Mouse (Mus musculus) lung, adult 2 months (tissue): Measurements from ENCODE around the gene E2f8.

Experiments used
- CTCF ChIP-seq: fragments of 200-500 bp; IDR thresholded peaks from 2 replicates; pipeline ENCODE4 v1.5.1; 2011; ENCODE audit warnings: mild to moderate bottlenecking, low read length, control low read depth; ENCODE audit not compliant: insufficient read depth
- POLR2A ChIP-seq: fragments of 200-500 bp; IDR thresholded peaks from 2 replicates; pipeline ENCODE4 v1.6.1; 2011; ENCODE audit warnings: low read depth, mild to moderate bottlenecking, control low read depth, low read length, borderline replicate concordance; ENCODE audit errors: extremely low read depth

GRCm38 (mm10) chr7:48896051-48896450 lies 14.7 kb upstream of the E2f8 start:
- TF ChIP-seq CTCF = no peak
- no peak for TF ChIP-seq POLR2A
